ENCODE assay signal across 1 mouse cellular context in genomic region chr14:51996231-51996841, GRCm38 (mm10).
TF ChIP-seq lines count a peak whose summit lies in the region.

No protein-coding gene starts in this region.

TF ChIP-seq in CH12.LX, 34 proteins besides CTCF, POLR2A, EP300 and RAD21:
- TF ChIP-seq CHD2 (IDR thresholded peaks at IDR 0.05; ENCODE audit: low read length) (no peak), RCOR1 (conservative IDR thresholded peaks at IDR 0.05; ENCODE audit: low read depth, low read length) (no peak), PAX5 (IDR thresholded peaks at IDR 0.05; ENCODE audit: low read length) (no peak), ZC3H11A (IDR thresholded peaks at IDR 0.05; ENCODE audit: low read depth, low read length) (no peak), NRF1 (IDR thresholded peaks at IDR 0.05; ENCODE audit: low read depth, low read length) (no peak), ZNF384 (IDR thresholded peaks at IDR 0.05; ENCODE audit: low read depth, low read length) (peak; percentile 74), NELFE (IDR thresholded peaks at IDR 0.05; ENCODE audit: low read depth, low read length) (no peak), IRF4 (IDR thresholded peaks at IDR 0.05; ENCODE audit: low read depth, low read length) (no peak), TBP (conservative IDR thresholded peaks at IDR 0.05; ENCODE audit: low read depth, low read length) (no peak), ELF1 (IDR thresholded peaks at IDR 0.05; ENCODE audit: low read depth, low read length) (no peak), SMC3 (IDR thresholded peaks at IDR 0.05; ENCODE audit: low read depth, low read length) (peak; percentile 48), POLR2AphosphoS2 (IDR thresholded peaks at IDR 0.05; ENCODE audit: low read depth, low read length) (no peak)
